Mouse (Mus musculus) heart, postnatal 0 days (tissue): Measurements from ENCODE around the gene Il9.

Experiments
- CTCF ChIP-seq: IDR thresholded peaks from 2 replicates; pipeline ENCODE4 v1.5.1; 2016; ENCODE audit warnings: antibody characterized with exemption, control low read depth, low read depth
- EP300 ChIP-seq: IDR thresholded peaks from 2 replicates; pipeline ENCODE4 v1.6.1; 2016; ENCODE audit warnings: antibody characterized with exemption, low read depth

- TF ChIP-seq CTCF = no peak
- TF ChIP-seq EP300 = no peak
Measured at GRCm38 (mm10) chr13:56482146-56482545, at the start of gene Il9.
